In genomic region chr1:92906779-92907631, GRCm38 (mm10) we compare ENCODE assay signal across 8 mouse cellular contexts. TPM values are rescaled to one million over a fixed set of nuclear protein-coding genes. Genes with fewer than 3 reads are reported as not detected.
DNase-seq lines count a peak whose midpoint lies in the region; ATAC-seq and TF ChIP-seq lines count a peak whose summit lies in the region.

Gene Dusp28 (plus strand): TSS chr1:92906981.

- peak within 1 kb of the TSS; percentile 87 for H3K4me3 ChIP-seq in bone marrow, adult 2 months (replicated peaks; ENCODE audit: control insufficient read depth, low read depth, low read length)
- H3K4me3 ChIP-seq in embryonic facial prominence, embryonic 14.5 days (ENCODE audit: low read depth, low read length) = peak within 1 kb of the TSS; percentile 87
- peak within 1 kb of the TSS; percentile 87 for H3K4me3 ChIP-seq in heart, adult 2 months
- H3K4me3 ChIP-seq in limb, embryonic 13.5 days = peak within 1 kb of the TSS; percentile 69
- peak within 1 kb of the TSS; percentile 76 for H3K4me3 ChIP-seq in midbrain, embryonic 15.5 days
- H3K4me3 ChIP-seq in spleen, adult 2 months (ENCODE audit: extremely low read depth, insufficient read depth, insufficient read length) = peak within 1 kb of the TSS; percentile 95

- peak; percentile 95 for DNase-seq in A20 (ENCODE audit: low read depth, low spot score)
- peak; percentile 94 for DNase-seq in embryonic facial prominence, embryonic 14.5 days (ENCODE audit: low spot score)
- peak; percentile 89 to 92 for DNase-seq in heart, adult 2 months
- DNase-seq in kidney, adult 8-10 months = peak; percentile 94 to 96
- peak; percentile 74 to 83 for DNase-seq in spleen, adult 2 months (ENCODE audit: low read depth in 1 of 2, low spot score in 2 of 2)

- no peaks in the 10 kb centered on the region for H3K36me3 ChIP-seq in embryonic facial prominence, embryonic 14.5 days (ENCODE audit: control insufficient read depth, insufficient read depth, low read length)
- no peaks in the 10 kb centered on the region for H3K36me3 ChIP-seq in heart, adult 2 months (ENCODE audit: control insufficient read depth, insufficient read depth, low read length)
- H3K36me3 ChIP-seq in limb, embryonic 13.5 days = no peaks in the 10 kb centered on the region
- H3K36me3 ChIP-seq in midbrain, embryonic 15.5 days (replicated peaks) = no peaks in the 10 kb centered on the region
- no peaks in the 10 kb centered on the region for H3K36me3 ChIP-seq in spleen, adult 2 months (ENCODE audit: control insufficient read depth, insufficient read depth, low read length)

- TF ChIP-seq CTCF in bone marrow, adult 2 months (IDR thresholded peaks at IDR 0.05; ENCODE audit: control insufficient read depth, insufficient read depth, low read length) = peak; percentile 58; the same call in 1 of the 2 replicates
- TF ChIP-seq CTCF in heart, adult 2 months (IDR thresholded peaks at IDR 0.05) = peak; percentile 90
- peak; percentile 50; the same call in 1 of the 2 replicates for TF ChIP-seq CTCF in spleen, adult 2 months (IDR thresholded peaks at IDR 0.05; ENCODE audit: extremely low read depth, insufficient read depth, insufficient read length, insufficient replicate concordance)

- H3K4me1 ChIP-seq in bone marrow, adult 2 months (ENCODE audit: control insufficient read depth, insufficient read depth, low read length) = peaks cover 8% of the 10 kb centered on the region
- H3K4me1 ChIP-seq in embryonic facial prominence, embryonic 14.5 days (ENCODE audit: control insufficient read depth, insufficient read depth, low read length) = peaks cover 13% of the 10 kb centered on the region
- H3K4me1 ChIP-seq in heart, adult 2 months (ENCODE audit: control insufficient read depth, insufficient read depth, low read length) = peaks cover 15% of the 10 kb centered on the region
- H3K4me1 ChIP-seq in limb, embryonic 13.5 days = peaks cover 47% of the 10 kb centered on the region
- peaks cover 45% of the 10 kb centered on the region for H3K4me1 ChIP-seq in midbrain, embryonic 15.5 days
- H3K4me1 ChIP-seq in spleen, adult 2 months (ENCODE audit: control insufficient read depth, insufficient read depth, insufficient read length) = peaks cover 17% of the 10 kb centered on the region

- no peaks in the 10 kb centered on the region for H3K9me3 ChIP-seq in embryonic facial prominence, embryonic 14.5 days (ENCODE audit: control insufficient read depth, low read length)
- H3K9me3 ChIP-seq in limb, embryonic 13.5 days = no peaks in the 10 kb centered on the region
- H3K9me3 ChIP-seq in midbrain, embryonic 15.5 days = no peaks in the 10 kb centered on the region

- H3K9ac ChIP-seq in embryonic facial prominence, embryonic 14.5 days (ENCODE audit: low read depth, low read length) = peak within 1 kb of the TSS; percentile 75
- H3K9ac ChIP-seq in heart, adult 2 months (ENCODE audit: low read depth, low read length) = peak within 1 kb of the TSS; percentile 77
- peak within 1 kb of the TSS; percentile 79 for H3K9ac ChIP-seq in limb, embryonic 13.5 days
- peak within 1 kb of the TSS; percentile 65 for H3K9ac ChIP-seq in midbrain, embryonic 15.5 days

- H3K79me2 ChIP-seq in heart, adult 2 months (replicated peaks; ENCODE audit: control insufficient read depth, insufficient read depth, low read length) = no peaks in the 10 kb centered on the region

- peak within 1 kb of the TSS; percentile 96 for H3K27ac ChIP-seq in bone marrow, adult 2 months (ENCODE audit: control insufficient read depth, insufficient read depth, low read depth, low read length, poor library complexity)
- peak within 1 kb of the TSS; percentile 89 for H3K27ac ChIP-seq in embryonic facial prominence, embryonic 14.5 days (replicated peaks; ENCODE audit: low read depth, low read length)
- H3K27ac ChIP-seq in heart, adult 2 months = peak within 1 kb of the TSS; percentile 91
- peak within 1 kb of the TSS; percentile 90 for H3K27ac ChIP-seq in limb, embryonic 13.5 days
- H3K27ac ChIP-seq in midbrain, embryonic 15.5 days = peak within 1 kb of the TSS; percentile 94
- H3K27ac ChIP-seq in spleen, adult 2 months (ENCODE audit: insufficient read depth, low read length) = peak within 1 kb of the TSS; percentile 96

- no peaks in the 10 kb centered on the region for H3K27me3 ChIP-seq in embryonic facial prominence, embryonic 14.5 days (replicated peaks; ENCODE audit: control insufficient read depth, insufficient read depth, low read length)
- H3K27me3 ChIP-seq in heart, adult 2 months (ENCODE audit: control insufficient read depth, insufficient read depth, low read length) = no peaks in the 10 kb centered on the region
- 0 out of 2 replicates have a peak, but pooled peaks cover 2% of the 10 kb centered on the region for H3K27me3 ChIP-seq in limb, embryonic 13.5 days
- 0 out of 2 replicates have a peak, but pooled peaks cover under 1% of the 10 kb centered on the region for H3K27me3 ChIP-seq in midbrain, embryonic 15.5 days (replicated peaks)
- no peaks in the 10 kb centered on the region for H3K27me3 ChIP-seq in spleen, adult 2 months (ENCODE audit: control insufficient read depth, insufficient read depth, low read length)

- ATAC-seq in embryonic facial prominence, embryonic 14.5 days (ENCODE audit: low read depth) = peak; percentile 90
- peak; percentile 89 for ATAC-seq in limb, embryonic 13.5 days (ENCODE audit: low FRiP score, low read depth)
- ATAC-seq in midbrain, embryonic 15.5 days (replicated peaks) = peak; percentile 92

- under 1% methylated on average over 81 of the region's 81 CpGs for WGBS in bone marrow, adult 2 months
- 1% methylated on average over 39 of the region's 81 CpGs for WGBS in embryonic facial prominence, embryonic 14.5 days
- under 1% methylated on average over 81 of the region's 81 CpGs for WGBS in heart, adult 2 months
- under 1% methylated on average over 81 of the region's 81 CpGs for WGBS in limb, embryonic 13.5 days
- WGBS in midbrain, embryonic 15.5 days = under 1% methylated on average over 81 of the region's 81 CpGs
- under 1% methylated on average over 78 of the region's 81 CpGs for WGBS in spleen, adult 2 months

- intact Hi-C loops in heart, adult 2 months (cut with DNase I) = loop anchor here (1.0 kb wide), 1 partner anchor 27 kb away; the partner anchor contains the start of gene Capn10

- peak; percentile 66; the same call in 1 of the 2 replicates for TF ChIP-seq EP300 in heart, adult 2 months (IDR thresholded peaks at IDR 0.05; ENCODE audit: insufficient read depth, low read depth, low read length)

- H3K4me2 ChIP-seq in embryonic facial prominence, embryonic 14.5 days (ENCODE audit: low read depth, low read length) = peak within 1 kb of the TSS; percentile 76
- peak within 1 kb of the TSS; percentile 80 for H3K4me2 ChIP-seq in limb, embryonic 13.5 days (replicated peaks)
- H3K4me2 ChIP-seq in midbrain, embryonic 15.5 days = peak within 1 kb of the TSS; percentile 81

- peak; percentile 80; the same call in 1 of the 2 replicates for TF ChIP-seq POLR2A in bone marrow, adult 2 months (IDR thresholded peaks at IDR 0.05; ENCODE audit: borderline replicate concordance, control insufficient read depth, low read depth, low read length)
- TF ChIP-seq POLR2A in heart, adult 2 months (IDR thresholded peaks at IDR 0.05; ENCODE audit: insufficient read depth, low read depth, low read length) = peak; percentile 64; the same call in 1 of the 2 replicates
- peak; percentile 81 for TF ChIP-seq POLR2A in spleen, adult 2 months (IDR thresholded peaks at IDR 0.05; ENCODE audit: low read depth, low read length)

RNA-seq across cellular contexts. Expression of gene Dusp28, which starts in this region (rescaled TPM):
- 9.2 and 9.3 TPM in 2 replicates for polyA plus RNA-seq in bone marrow, adult 2 months (2011; ENCODE audit: insufficient read depth, insufficient read length, low replicate concordance, missing spikeins)
- polyA plus RNA-seq in embryonic facial prominence, embryonic 14.5 days (2014; fragmentation: Nextera tagmentation; extraction: Ambion mirVana) = 7.0 and 7.2 TPM in 2 replicates
- 10 to 100 TPM; 15.1 to 15.5 TPM for total RNA-seq in heart, adult 2 months (2021)
- polyA plus RNA-seq in heart, adult 2 months (2012; rRNA removed) = 27.9 and 29.2 TPM in 2 replicates
- 11.9 and 12.4 TPM in 2 replicates for polyA plus RNA-seq in limb, embryonic 13.5 days (2015; fragmentation: Nextera tagmentation; extraction: Ambion mirVana)
- 15.4 and 15.7 TPM in 2 replicates for polyA plus RNA-seq in midbrain, embryonic 15.5 days (2015; fragmentation: Nextera tagmentation; extraction: Ambion mirVana)
- polyA plus RNA-seq in spleen, adult 2 months (2012; rRNA removed) = 12.7 and 23.3 TPM in 2 replicates

Comparison
In these comparisons a context has a peak if more than half of its experiments do, and no peak if none do; other contexts are left out.
1. Peak in every context shown above with its lines: DNase-seq, ATAC-seq, H3K4me3 ChIP-seq and H3K27ac ChIP-seq.